Mouse (Mus musculus) bone marrow, adult 2 months (tissue): ENCODE data around the gene St8sia1. TPM values are rescaled to one million over a fixed set of nuclear protein-coding genes. Genes with fewer than 3 reads are reported as not detected.

ENCODE experiments used
- H3K27ac ChIP-seq: fragments of 200-500 bp; 2 replicates; pipeline ENCODE4 v1.5.1; 2012; ENCODE audit warnings: low read depth, mild to moderate bottlenecking, control low read depth, inconsistent platforms, low read length; ENCODE audit not compliant: control insufficient read depth, poor library complexity, insufficient read depth
- H3K4me1 ChIP-seq: fragments of 200-500 bp; 2 replicates; pipeline ENCODE4 v1.6.1; 2011; ENCODE audit warnings: low read length; ENCODE audit not compliant: control insufficient read depth, insufficient read depth
- H3K4me3 ChIP-seq: fragments of 200-500 bp; replicated peaks from 2 replicates; pipeline ENCODE3; 2011; ENCODE audit warnings: mild to moderate bottlenecking, low read depth, low read length, control low read depth; ENCODE audit not compliant: control insufficient read depth
- CTCF ChIP-seq: fragments of 200-500 bp; IDR thresholded peaks from 2 replicates; pipeline ENCODE4 v1.5.1; 2011; ENCODE audit warnings: low read length, control low read depth; ENCODE audit not compliant: control insufficient read depth, insufficient read depth
- POLR2A ChIP-seq: fragments of 200-500 bp; IDR thresholded peaks from 2 replicates; pipeline ENCODE4 v1.6.1; 2011; ENCODE audit warnings: low read depth, mild to moderate bottlenecking, control low read depth, low read length, borderline replicate concordance; ENCODE audit not compliant: control insufficient read depth
- WGBS: fragments of 180-500 bp; shearing (Covaris S2); methylation state at CpG from one replicate; pipeline ENCODE4 v1.1.7; 2018; 5-methylcytosine and 5-hydroxymethylcytosine counted together
- polyA plus RNA-seq: library from polyadenylated mRNA; stranded (reverse); fragments of >200 nt; gene quantifications from 2 replicates; pipeline ENCODE4 v1.2.4, GENCODE M21; 2011; ENCODE audit warnings: low replicate concordance; ENCODE audit not compliant: missing spikeins, insufficient read depth, insufficient read length

St8sia1 gene
- polyA plus RNA-seq, 1 experiment = 0.47 TPM

- TF ChIP-seq POLR2A (no peak), CTCF (peak; percentile 7; the same call in 1 of the 2 replicates)
- H3K27ac ChIP-seq = no peak overlapping the region
- H3K4me1 ChIP-seq = peaks cover 2% of the 10 kb centered on the region; the same call in 1 of the 2 replicates
- WGBS = 86% methylated on average over 3 of the region's 3 CpGs
- H3K4me3 ChIP-seq = no peak overlapping the region
Measured at GRCm38 (mm10) chr6:142944470-142944869, 19.8 kb downstream of the St8sia1 start.

GRCm38 (mm10) chr6:142943419-142943818, 20.8 kb downstream of the St8sia1 start:
- 91% methylated on average over 8 of the region's 8 CpGs for WGBS
- TF ChIP-seq CTCF (no peak), POLR2A (no peak)
- H3K4me3 ChIP-seq = no peak overlapping the region
- no peaks in the 10 kb centered on the region; the same call in 1 of the 2 replicates for H3K4me1 ChIP-seq
- H3K27ac ChIP-seq = no peak overlapping the region

DNA sequence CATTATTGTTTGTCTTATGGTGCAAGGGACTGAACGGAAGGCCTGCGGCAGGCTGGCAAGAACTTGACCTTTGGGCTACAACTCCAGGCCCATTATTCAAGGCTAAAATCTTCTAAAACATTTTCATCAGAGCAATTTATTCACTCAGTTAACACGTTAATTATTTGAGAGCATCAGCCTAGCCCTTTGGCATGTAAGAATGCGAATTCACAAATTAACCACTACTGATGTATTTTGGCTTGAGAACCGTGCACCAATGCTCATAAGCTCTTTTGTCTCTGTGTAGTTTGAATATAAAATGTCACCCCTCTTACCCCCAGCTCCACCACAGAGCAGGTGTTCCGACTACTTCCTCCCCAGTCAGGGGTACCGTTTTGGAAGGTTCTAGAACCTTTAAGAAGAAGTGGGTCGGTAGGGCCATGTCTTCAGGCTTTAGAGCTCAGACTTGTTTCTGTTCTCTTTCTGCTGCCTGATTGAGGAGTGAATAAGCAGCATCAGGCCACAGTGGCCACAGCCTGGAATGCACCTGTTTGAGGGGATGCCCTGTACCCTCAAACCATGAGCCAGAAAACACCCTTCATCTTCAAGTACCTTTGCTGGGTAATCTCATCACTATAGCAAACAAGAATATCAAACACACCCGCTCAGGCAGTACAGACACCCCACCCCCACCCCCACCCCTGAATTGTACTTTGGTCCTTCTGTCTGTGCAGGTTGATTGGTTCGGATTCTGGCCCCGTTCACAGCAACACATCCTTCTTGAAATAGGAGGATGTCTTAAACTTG, 22.5 kb downstream of the St8sia1 start:
- no peaks in the 10 kb centered on the region; the same call in 1 of the 2 replicates for H3K4me1 ChIP-seq
- 57% methylated on average over 11 of the region's 11 CpGs for WGBS
- no peak overlapping the region for H3K27ac ChIP-seq
- H3K4me3 ChIP-seq = no peak overlapping the region
- no peak for TF ChIP-seq POLR2A
- no peak for TF ChIP-seq CTCF

DNA sequence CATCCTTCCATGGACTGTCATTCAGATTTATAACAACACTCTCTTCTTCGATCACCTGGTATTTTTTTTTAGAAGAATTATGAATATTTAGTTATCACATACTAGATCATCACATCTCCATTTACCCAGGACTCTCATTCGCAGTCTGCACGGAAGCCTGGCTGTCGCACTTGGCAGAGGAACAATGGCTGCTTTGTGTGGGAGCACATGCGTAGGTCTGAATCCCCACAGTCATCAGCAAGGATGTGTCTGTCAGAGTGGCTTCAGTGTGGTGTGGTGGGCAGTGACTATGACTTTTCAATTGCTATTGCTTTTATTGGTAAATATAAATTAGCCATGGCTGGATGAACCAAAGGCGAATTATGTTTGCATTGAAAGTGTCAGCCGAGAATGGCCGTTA, 23.2 kb downstream of the St8sia1 start:
- TF ChIP-seq POLR2A (no peak), CTCF (no peak)
- 93% methylated on average over 8 of the region's 8 CpGs for WGBS
- Histone ChIP-seq H3K27ac (no peak overlapping the region), H3K4me3 (no peak overlapping the region), H3K4me1 (no peaks in the 10 kb centered on the region; the same call in 1 of the 2 replicates)

DNA sequence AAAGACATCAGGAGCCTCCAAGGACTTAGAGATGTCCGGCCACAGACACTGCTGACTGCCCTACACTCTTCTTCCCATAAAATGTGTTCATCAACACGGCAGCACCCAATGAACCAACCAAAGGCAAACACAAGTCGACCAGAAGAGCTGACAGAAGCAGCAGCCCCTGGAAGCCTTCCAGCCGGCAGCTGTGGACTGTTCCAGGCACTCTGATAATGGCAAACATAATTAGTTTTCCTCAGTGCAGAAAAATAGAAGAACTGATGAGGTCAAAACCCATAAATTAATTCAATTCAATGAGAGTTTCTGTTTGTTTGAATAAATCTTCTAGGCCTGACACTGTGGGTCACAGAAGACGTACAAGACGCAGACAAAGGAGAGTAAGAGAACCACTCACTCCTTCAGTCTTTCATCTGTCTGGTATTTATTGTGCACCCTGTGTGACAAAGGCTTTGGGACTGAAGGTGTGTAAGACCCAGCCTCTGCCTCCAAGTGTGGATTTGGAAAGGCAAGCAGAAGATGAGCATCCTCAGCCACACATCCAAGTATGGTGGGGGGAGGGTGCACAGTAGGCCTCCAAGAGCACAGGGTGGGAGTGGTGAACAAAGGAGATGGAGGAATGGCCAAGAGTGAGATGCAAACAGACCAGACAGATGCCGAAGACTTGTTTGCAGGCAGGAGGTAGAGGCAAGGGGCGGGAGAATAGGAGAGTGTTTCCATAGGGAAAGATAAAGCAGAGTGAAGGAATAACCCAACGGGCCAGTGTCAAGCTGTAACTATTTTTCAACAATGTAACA, 25.5 kb downstream of the St8sia1 start:
- no peak overlapping the region for H3K4me3 ChIP-seq
- TF ChIP-seq CTCF (no peak), POLR2A (no peak)
- 78% methylated on average over 9 of the region's 9 CpGs for WGBS
- no peaks in the 10 kb centered on the region; the same call in 1 of the 2 replicates for H3K4me1 ChIP-seq
- no peak overlapping the region for H3K27ac ChIP-seq

DNA sequence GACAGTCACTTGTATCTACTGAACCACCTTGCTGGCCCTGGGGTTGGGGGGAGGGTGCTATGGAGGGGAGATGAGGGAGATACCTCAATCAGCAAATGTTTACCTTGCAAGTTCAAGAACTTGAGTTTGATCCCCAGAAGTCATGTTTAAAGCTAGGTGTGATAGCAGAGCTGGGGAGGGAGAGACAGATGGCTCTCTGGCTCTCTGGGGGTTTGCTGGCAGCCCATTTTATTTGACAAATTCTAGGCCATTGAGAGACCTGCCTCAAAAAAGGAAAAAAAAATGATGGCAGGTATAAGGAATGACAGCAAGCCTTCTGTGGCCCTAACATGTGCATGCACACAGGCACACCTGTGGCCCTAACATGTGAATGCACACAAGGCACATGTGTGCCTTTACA, 26.2 kb downstream of the St8sia1 start:
- H3K27ac ChIP-seq = no peak overlapping the region
- TF ChIP-seq POLR2A = no peak
- TF ChIP-seq CTCF = no peak

GRCm38 (mm10) chr6:142932582-142932981, 31.7 kb downstream of the St8sia1 start:
- Histone ChIP-seq H3K4me1 (no peaks in the 10 kb centered on the region; the same call in 1 of the 2 replicates), H3K4me3 (no peak overlapping the region), H3K27ac (no peak overlapping the region)
- 63% methylated on average over 6 of the region's 6 CpGs for WGBS
- TF ChIP-seq CTCF = no peak
- TF ChIP-seq POLR2A = no peak

More for the DNA sequence above, 26.2 kb downstream of the St8sia1 start:
- Histone ChIP-seq H3K4me3 (no peak overlapping the region), H3K4me1 (no peaks in the 10 kb centered on the region; the same call in 1 of the 2 replicates)

DNA sequence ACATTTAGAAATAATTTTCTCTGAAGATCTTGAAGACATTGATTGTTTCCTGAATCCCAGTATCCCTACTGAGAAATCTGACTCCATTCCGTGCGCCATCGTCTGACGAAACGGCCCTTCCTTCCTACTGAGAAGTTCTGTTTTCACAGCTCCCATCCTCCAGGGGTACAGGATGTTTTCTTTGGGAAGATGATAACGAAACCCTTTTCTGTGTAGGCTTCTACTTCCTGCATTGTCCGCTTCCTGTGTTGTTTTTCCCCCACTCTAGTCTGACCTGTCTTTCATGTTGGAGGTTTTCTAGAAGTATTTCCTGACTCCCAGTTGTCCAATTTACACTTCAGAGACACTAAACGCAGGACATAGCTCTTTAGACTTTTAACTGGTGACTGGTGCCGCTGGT, 32.1 kb downstream of the St8sia1 start:
- no peaks in the 10 kb centered on the region; the same call in 1 of the 2 replicates for H3K4me1 ChIP-seq
- no peak for TF ChIP-seq CTCF
- no peak for TF ChIP-seq POLR2A
- WGBS = 51% methylated on average over 9 of the region's 9 CpGs
- H3K27ac ChIP-seq = no peak overlapping the region
- H3K4me3 ChIP-seq = no peak overlapping the region
